Mouse (Mus musculus) brain, adult 2 months (tissue): ENCODE results near the gene Phox2b.

Experiments used
- DNase-seq: peaks from one replicate; pipeline ENCODE4 v3.0.0; 2011; ENCODE audit warnings: low read depth, low spot score

Phox2b gene

DNA sequence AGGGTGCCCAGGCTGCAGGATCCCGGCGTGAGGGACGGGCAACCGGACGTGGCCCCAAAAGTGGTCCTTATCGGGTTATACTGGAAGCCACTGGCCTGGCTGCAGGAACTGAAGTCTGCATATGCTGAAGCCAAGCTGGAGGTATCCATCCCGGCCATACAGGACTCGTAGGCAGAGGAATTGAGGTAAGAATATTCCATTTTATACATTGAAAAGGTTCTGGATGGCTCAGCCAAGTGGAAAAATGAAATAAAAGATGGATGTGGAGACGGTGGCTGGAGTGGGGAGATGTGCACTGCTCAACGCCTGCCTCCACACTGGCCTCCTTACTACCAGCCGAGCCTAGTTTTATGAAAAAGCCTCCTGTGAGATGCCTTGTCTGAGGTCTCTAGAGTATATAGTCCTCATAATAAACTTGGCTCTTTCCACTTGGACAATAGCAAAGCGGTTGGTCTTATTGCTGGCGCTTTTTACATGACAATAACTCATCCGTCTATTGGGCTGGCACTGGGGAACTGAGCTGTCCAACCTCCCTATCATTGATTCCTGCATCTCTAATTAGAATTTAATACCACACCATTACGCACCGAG is at the start of gene Phox2b:
TSS of gene Phox2b (minus strand) at position 569 of the 591 bp plus-strand sequence.
- DNase-seq, result no peak

DNA sequence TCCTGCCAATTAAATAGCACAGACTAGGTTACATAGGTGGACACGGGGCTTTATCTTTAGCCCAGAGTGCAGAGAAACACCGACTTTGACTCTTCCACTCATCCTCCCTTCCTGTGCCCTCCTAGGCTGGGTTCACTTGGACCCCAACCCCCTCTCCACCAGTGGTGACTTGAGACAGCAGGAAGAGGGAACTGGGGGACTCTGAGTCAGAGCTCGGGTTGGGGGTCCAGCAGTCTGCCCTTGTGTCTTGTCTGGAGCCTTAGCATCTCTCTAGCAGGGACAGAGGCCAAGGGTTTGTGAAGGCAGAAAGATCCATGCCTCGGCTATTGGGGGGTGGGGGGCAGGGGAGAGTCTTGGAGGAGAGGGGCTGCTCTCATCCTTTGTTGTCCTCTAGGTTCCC is 43.5 kb upstream of the Phox2b start:
- DNase-seq, result no peak

DNA sequence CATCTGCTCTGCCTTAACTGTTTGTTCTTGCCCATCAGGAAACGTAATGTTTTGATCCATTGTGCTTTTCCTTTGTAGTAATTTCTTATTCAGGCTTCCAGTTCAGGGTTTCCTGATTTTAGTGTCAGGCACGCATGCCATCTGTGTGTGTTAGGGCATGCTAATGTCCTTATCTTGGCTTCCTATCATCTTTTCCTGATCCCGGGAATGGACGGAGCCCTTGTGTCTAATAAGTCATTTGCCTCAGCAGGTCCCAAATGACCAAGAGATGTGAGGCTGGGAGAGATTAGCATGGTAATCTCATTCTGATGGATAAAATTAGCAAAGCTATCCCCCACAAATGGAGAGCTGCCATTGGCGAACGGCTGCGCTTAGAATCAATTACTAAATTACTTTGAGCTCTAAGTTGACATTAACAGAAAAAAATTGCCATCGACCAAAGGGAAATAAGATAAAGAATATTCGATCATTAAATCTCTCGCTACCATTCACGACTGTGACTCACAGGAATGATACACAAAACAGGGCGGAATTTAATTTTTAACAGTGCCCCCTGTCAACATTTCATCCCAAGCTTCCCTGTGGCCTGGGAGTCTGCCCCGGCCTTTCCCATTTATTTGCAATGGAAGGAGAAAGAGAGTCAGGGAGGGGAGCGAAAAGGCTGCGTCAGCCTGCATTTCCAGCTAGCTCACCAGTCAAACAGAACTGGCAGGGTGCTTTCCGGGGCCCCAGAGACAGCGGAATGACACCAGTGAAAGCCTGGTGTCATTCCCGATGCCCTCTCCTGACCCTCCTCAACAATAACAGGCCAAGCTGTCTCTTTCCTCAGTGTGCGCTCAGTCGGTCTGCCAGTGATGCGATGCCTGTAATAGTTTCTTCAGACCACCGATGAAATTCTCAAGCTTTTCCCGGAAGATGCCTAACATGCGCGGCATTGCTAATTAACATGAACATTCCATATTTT is 40.2 kb upstream of the Phox2b start:
- DNase-seq, result no peak

DNA sequence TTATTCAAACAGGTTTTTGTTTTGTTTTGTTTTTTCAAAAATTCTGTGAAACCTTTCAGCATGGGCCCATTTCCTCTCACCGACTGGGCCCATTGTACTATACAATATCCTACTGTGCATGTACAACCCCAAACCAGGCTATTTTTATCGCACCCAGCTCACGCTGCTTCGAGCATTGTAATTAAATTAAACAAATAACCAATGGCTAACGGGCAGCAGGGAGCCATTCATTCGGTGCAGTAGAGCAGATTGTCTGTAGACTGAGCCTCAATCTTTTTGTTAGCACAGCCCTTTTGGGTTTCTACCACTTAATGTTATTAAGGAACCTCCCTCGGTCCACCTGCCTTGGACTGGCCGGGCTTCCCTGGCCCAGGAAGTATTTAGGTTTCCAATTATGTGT is 39.5 kb upstream of the Phox2b start:
- DNase-seq, result no peak

DNA sequence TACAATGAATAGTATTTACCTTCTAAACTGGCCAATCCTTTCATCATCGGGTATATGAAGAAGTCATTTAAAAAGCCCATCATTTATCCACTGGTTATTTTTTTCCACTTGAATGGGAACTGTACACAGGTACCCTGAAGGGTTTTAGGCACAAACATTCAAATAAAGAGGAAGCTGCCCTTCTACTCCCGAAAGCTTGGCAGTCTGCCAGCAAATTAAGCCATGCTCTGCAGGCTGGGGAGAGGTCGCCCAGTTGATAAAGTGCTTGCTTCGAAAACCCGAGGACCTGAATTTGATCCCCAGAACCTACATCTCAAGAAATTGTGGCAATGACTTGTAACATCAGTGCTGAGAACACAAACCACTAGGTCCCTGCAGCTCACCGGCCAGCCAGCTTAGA is 35.6 kb upstream of the Phox2b start:
- no peak for DNase-seq

DNA sequence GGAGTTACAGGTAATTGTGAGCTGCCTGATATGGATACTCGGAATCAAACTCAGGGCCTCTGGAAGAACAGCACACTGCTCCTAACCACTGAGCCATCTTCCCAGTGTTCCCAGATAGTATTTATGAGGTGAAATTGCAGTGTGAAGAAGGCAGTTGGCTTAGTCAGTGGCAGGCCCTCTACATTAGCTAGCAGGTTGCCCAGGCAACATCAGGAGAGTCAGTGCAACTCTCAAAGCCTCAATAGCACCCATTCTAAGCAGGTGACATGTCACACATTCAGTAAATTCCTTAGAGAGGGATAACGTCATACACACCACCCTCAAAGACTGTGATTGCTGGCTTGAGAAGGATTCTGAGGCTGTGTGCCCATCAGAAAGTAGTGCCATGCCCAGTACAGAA is 32.6 kb upstream of the Phox2b start:
- DNase-seq, result no peak

DNA sequence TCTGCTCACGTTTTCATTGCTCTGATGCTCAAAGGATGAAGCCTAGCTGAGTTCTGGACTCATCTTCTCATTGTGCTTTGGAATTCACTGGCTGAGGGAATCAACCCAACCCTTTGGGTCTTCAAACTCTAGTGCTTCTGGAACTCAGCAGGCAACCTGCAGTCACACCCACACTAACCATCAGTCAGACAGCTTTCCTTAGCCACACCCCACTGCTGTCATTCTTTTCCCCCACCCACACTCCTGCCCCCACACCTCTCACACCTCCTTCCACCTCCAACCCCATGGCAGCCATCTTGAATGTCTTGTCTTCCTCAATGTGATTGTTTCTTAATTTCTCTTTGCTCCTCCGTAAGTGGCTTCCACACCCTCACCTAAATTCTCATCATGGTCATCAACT is 7.2 kb upstream of the Phox2b start:
- no peak for DNase-seq

DNA sequence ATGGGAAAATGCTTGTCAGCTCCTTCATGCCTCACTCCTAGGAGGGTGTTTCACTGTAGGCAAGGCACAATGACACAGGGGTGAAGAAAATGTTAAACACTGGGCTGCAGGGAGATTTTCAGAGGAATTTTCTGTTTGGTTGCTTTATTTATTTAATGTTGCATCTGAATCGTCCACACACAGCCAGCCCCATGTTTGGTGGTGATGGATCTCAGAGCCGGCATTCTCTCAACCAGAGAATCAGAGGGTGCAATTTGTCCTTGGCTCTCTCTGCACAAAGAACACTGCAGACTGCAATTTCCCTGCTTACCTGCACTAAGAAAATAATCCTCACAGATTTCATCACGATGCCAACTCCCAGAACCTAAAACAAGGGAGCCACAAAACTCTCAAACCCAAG is 3.9 kb upstream of the Phox2b start:
- DNase-seq, result no peak

DNA sequence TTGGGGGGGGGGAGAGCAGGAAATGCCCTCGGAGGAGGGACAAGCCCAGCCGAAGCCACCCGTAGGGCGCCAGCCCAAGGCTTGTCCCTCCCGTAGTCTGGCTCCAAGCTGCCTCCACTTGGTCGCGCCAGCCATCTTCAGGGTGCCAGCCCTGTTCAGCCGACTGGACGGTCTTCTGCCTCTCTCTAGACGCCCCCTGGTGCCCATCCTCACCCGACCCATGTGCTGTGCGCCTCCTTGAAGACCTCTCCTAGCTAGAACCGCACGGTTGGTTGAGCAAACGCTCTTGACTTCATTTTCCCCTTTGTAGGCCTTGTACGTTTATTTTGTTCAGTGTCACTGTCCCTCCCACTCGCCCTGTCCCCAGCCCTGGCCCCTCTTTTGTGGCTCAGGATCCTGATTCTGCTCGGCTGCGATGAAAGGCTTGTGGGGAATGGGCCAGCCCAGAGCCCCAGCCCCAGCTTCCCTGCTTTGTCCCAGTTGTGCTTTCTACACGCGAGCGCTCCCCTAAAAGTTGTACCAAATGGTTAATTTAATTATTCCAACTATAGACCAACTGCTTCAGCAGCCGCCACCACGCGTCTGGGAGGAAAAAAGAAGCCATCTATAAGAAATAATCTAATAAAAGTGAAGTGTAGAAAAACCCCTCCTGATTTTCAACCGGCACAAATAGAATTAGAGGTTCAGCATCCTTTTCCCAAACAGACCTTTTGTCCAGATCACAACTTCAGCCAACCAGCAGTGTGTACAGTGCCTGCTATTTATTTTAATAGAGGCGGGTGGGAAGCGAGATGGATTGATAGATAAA is 2.9 kb upstream of the Phox2b start:
- DNase-seq, result no peak

DNA sequence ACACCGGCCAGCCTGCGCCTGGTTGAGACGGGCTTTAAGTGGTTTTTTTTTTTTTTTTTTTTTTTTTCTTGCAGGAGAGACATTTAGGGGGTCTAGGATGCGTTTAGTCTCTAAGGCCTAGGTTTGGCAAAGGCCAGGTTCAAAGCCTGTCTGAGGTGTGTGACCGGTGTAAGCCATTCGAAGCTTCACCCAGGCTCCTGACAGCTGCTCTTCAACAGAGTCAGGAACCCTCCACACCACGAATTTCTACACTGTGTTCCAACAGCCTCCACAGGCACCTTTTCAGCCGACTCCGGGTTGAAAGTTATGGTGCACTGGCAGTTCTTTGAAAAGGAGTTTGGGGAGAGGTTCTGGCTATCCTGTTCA is 2.3 kb upstream of the Phox2b start:
- no peak for DNase-seq

DNA sequence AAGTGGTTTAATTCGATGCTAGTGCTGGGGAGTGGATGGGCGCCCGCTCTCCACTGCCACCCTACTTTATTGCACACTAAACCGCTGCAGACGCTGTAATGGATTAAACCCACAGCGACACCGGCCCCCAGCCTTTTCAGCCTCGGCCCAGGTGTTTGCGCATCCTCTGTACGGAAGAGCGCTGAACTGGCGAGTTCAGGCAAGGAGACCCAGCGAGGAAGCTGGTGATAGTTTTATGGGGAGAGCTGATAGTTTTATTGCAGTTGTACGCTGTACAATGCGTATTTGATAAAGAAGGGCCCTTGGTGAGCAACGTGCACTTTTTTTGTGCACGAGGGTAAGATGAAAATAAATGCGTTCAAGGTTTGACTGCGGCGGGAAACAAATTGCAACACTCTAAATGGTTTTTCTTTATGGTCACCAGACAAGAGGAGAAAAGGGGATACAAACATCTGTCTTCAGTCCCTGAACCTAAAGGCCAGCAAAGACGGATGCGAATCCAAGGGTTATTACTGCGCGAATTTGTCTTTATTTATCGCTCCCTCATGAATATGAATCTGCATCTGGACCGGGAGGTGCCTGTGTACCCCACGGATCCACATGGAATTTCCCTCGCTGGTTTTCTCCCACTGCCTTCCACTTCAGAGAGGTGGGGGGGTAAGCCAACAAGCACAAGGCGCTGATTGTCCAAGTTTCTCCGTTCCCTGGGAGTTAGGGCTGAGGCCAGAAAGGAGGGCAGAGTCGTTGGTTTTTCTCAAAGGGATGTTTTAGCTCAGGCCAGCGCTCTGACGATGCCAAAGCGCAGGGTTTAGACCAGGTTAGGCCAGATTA is 1.7 kb upstream of the Phox2b start:
- DNase-seq, result no peak

DNA sequence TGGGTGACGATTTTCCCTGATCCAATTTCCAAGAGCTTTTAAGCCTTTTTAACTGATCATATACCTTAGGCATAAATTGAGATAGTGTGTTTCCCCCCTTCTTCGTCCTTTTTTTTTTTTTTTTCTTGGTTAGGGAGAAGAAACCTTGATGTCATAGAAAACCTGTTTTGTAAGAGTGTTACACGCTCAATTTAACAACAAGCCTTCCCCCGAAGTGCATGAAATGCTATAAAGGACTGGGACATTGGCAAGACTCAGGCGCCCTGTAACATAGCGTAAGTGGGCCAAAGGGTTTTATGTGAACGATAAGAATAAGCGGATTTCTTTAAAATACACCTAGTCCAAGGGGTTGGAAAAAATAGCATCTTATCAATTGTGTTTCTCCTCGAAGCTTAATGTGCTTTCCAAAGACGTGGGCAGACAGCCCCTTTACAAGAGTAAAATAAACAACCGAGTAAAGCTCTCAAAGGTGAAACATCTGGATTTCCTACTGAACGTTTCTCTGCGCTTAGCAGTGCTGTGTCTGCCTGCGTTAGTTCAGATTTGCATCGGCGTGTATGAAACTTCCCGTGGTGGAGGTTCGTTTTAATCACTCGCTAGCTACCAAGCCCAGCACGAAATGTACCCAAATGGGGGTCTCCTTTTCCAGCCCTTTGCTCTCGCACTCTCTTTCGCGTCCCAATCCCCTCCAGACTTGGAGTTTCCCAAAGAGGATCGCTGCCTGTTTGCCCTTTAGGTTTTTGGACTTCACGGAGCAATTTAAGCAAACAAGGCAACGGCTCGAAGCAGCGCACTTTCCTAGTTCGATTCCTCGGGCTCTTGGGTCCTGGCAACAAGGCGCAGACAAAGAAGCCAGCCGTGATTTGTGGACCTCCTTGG is 531 bp upstream of the Phox2b start:
- no peak for DNase-seq

DNA sequence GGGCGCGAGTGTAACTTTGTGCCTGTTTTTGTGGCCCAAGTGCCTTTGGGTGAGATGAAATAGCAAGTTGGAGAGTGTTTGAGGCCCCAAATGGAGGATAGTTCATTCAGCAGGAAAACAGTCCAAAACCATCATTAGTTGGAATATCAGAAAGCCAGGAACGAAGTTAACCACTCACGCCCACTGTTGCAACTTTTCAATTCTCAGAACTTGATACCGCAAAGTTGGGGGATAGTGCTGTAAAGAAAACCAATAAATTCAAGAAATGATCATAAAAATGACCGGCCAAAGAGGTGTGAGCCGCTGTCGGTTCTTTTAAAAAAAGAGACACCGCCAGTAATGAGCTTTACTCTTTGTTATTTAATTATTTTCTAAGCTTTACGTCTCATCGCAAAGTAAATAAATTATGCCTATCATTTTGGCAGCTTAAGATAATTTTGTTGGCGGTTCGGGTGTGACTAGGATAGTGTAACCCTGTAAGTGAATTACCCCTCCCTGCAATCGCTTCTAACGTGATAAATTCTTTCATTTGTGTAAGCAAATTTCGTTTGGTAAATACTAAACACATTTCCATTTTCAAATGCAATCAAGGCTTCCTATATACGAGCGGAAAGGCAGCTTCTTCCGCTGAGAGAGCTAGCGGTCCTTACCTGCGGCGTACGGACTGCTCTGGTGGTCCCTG is 909 bp downstream of the Phox2b start:
- no peak for DNase-seq

DNA sequence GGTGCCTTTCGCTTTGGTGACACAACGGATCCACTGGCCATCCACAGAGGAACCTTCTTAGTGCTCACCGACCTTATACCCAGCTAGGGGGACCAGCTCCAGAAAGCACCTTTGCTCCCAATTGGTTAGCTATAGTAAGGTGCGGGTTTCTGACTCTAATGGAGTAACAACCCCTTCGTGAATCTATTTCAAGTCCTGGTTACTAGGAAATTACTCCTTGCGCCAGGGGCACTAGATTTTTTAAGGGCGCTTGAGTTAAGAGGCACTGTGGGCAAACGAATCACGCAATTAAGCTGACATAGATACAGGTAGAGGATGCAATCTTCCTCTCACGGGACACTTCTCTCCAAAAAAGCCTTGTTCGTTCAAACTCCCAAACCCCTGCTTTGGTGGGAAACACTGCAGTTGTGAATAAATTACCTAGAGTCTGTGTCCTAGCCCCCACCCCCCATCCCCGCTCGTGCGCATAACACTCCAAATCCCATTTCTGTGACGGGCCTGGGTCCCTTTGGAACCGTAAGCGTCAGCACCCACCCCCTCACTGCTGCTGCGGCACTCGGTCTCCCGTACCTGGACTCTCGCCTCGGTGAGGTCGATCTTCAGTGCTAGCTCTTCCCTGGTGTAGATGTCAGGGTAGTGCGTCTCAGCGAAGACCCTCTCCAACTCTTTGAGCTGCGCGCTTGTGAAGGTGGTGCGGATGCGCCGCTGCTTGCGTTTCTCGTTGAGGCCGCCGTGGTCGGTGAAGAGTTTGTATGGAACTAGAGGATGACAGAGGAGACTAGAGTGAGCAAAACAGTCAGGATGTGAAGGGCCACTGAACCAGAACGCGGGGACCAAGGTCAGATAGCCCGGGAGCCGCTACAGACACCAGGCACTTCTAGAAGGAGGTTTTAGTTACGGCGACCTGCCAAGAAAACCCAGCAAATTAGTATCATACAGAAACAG is 1.7 kb downstream of the Phox2b start:
- DNase-seq, result no peak

DNA sequence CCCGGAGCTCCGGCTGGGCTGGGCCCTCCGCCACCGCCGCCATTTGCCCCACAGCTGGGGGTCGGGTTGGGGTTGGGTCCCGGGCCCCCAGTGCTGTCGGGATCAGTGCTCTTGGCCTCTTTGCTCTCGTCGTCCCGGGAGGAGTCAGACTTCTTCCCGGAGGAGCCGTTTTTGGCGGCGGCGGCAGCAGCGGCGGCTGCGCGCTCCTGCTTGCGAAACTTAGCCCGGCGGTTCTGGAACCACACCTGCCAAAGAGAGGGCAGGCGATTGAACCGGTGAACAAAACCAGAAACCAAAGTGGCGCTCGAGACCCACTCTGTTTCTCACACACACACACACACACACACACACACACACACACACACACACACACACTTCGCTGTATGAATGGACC is 2.7 kb downstream of the Phox2b start:
- no peak for DNase-seq

DNA sequence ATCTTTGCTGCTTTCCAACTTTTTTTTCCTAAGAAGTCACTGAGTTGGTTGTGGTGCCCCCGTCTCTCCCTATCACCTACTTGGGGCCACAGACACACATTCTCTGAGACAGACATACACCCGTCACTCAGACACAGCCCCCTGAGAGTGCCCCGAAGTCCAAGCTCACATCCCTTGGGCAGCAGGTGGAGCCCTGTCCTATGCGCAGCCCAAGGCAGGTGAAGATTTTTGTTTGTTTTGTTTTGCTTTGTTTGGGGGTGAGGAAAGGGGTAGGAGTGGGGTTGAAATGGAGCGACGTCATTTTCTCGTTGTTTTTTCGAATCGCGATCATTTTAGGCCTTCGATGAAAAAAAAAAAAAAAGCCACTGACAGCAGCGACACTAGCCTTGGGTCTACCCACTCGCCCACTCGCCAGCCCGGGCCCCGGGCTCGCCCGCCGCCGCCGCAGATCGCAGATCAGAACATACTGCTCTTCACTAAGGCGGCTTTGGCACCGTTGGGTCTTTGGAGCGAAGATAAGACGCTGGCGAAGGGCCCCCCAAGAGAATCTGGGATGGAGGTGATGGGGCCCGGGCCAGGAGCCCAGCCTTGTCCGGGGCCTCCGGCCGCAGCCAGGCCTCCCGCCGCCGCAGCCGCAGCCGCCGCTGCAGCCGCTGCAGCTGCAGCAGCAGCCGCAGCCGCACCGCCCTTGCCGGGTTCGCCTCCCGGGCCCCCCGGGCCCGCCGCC is 3.3 kb downstream of the Phox2b start:
- DNase-seq, result no peak

DNA sequence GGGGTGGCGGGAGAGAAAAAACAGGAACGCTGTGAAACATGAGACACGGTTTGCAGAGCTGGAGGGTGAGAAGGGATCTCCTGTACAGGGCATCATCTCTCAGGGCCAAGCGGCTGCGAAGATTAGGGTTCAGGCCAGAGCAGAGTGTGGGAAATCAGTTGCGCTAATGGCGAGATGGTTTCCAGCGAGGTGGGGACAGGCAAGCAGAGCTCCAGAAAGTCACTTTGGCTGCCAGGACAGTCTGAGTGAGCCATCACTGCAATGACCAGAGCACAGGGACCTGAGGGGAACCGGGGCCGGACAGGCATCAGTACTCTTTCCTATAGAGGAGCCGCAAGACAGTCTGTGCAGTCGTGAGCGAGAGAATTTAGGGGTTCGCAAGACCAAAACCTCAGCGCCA is 3.9 kb downstream of the Phox2b start:
- no peak for DNase-seq

DNA sequence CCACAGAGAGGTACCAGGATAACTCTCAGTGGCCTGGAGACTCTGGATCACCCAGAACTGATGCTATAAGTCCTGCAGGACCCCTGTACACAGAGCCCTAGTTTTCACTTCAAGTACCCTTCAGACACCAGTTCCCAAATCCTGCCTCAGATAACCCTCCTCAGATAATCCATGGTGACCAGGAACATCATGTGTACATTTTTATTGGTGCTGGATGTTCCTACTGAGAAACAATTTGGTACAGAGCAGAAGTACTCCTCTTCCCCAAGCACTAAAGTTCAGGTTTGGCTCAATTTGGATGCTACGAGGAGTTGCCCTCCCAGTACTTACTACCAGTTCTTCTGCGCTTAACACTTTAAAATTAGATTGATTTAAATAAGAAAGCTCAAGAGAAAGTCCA is 5.1 kb downstream of the Phox2b start:
- no peak for DNase-seq
